Mouse (Mus musculus) hindbrain, embryonic 13.5 days (tissue): ENCODE measurements around the gene H2-DMb1. TPM values are rescaled to one million over a fixed set of nuclear protein-coding genes. Genes with fewer than 3 reads are reported as not detected.
"Not testable (repeated sequence)": the region's sequence is repeated elsewhere in the genome, so short reads cannot be mapped to it uniquely, and the experiment has no call there.

Experiments used
- ATAC-seq: fragments of 200-750 bp; cut with Nextera tagmentation; 2 replicates; pipeline ENCODE4 v1.8.0; 2017; ENCODE audit warnings: moderate TSS enrichment; ENCODE audit not compliant: low FRiP score
- H3K27ac ChIP-seq: fragments of 300-500 bp; sonication (generic); 2 replicates; pipeline ENCODE4 v1.5.1; 2015; ENCODE audit warnings: inconsistent platforms, mild to moderate bottlenecking, moderate library complexity
- H3K27me3 ChIP-seq: fragments of 300-500 bp; sonication (generic); 2 replicates; pipeline ENCODE4 v1.6.1; 2015; ENCODE audit warnings: mild to moderate bottlenecking, inconsistent platforms
- H3K36me3 ChIP-seq: fragments of 300-500 bp; sonication (generic); 2 replicates; pipeline ENCODE4 v1.6.1; 2015; ENCODE audit warnings: mild to moderate bottlenecking, inconsistent platforms
- H3K4me1 ChIP-seq: fragments of 300-500 bp; sonication (generic); replicated peaks from 2 replicates; pipeline ENCODE4 v1.6.1; 2015; ENCODE audit warnings: inconsistent platforms
- H3K4me2 ChIP-seq: fragments of 300-500 bp; sonication (generic); 2 replicates; pipeline ENCODE4 v1.6.1; 2015; ENCODE audit warnings: inconsistent platforms, mild to moderate bottlenecking, moderate library complexity
- H3K4me3 ChIP-seq: fragments of 300-500 bp; sonication (generic); 2 replicates; pipeline ENCODE4 v1.5.1; 2015; ENCODE audit warnings: mild to moderate bottlenecking, inconsistent platforms
- H3K9ac ChIP-seq: fragments of 300-500 bp; sonication (generic); 2 replicates; pipeline ENCODE4 v1.6.1; 2015; ENCODE audit warnings: mild to moderate bottlenecking, inconsistent platforms
- H3K9me3 ChIP-seq: fragments of 300-500 bp; sonication (generic); 2 replicates; pipeline ENCODE4 v1.6.1; 2016; ENCODE audit warnings: inconsistent platforms
- WGBS: fragments of 180-500 bp; shearing (Covaris S2); methylation state at CpG from one replicate; pipeline ENCODE4 v1.1.7; 2015; 5-methylcytosine and 5-hydroxymethylcytosine counted together
- polyA plus RNA-seq: library from polyadenylated mRNA; unstranded; fragments of >200 nt; fragmentation: Nextera tagmentation; extraction: Ambion mirVana; gene quantifications from 2 replicates; pipeline ENCODE4 v1.2.1, GENCODE M21; 2015

H2-DMb1 gene
- polyA plus RNA-seq, 1 experiment from 2014 or later = 0.84 TPM

DNA sequence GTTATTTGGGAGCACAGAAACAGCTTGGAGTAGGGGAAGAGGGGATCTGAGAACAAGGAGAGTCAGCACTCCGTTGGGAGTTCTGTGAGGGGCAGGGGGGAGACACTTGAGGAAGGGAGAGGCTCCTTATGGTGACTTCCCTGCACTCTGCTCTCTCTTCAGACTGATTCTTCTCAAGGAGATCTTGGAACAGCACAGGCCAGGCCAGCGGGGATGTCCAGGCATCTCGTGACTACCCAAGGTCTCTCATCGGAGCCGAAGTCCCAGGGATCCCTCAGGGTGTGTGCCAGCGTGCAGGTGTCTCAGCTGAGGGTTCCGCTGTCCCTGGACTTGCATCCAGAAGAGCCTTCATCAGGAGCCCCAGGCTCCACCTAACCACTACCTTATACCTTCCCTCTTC, 14.2 kb upstream of the H2-DMb1 start:
- H3K36me3 ChIP-seq = no peaks in the 10 kb centered on the region
- H3K27me3 ChIP-seq = peaks cover 60% of the 10 kb centered on the region
- H3K4me3 ChIP-seq = no peak overlapping the region
- peaks cover 24% of the 10 kb centered on the region for H3K4me1 ChIP-seq
- no peaks in the 10 kb centered on the region for H3K9me3 ChIP-seq
- 74% methylated on average over 7 of the region's 7 CpGs for WGBS
- no peak overlapping the region for H3K27ac ChIP-seq
- no peak for ATAC-seq
- no peak overlapping the region for H3K4me2 ChIP-seq
- 0 out of 2 replicates have a peak overlapping the region, but pooled peaks have one; percentile 25 for H3K9ac ChIP-seq

DNA sequence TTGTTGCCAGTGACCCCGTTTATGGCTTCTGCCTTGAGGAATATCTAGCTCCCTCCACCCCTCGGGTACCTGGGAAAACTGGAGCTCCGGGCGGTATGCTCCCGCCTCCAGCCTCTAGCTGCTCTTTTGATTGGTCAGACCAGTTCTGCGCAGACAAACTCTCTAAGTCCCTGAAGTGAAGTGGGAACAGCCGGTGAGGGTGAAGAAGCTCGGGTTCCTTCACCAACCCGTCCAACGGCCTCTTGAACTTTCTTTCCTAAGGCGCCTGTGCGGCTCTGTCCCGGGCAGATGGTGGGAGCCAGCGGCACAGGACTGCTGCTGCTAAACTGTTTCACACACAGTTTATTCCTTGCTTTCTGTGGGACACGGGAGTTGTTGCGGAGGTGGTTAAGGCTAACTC, 13.5 kb upstream of the H2-DMb1 start:
- no peak for ATAC-seq
- H3K4me3 ChIP-seq = peak overlapping the region; percentile 17
- H3K36me3 ChIP-seq = no peaks in the 10 kb centered on the region
- H3K27ac ChIP-seq = no peak overlapping the region
- H3K27me3 ChIP-seq = peaks cover 60% of the 10 kb centered on the region
- H3K9me3 ChIP-seq = no peaks in the 10 kb centered on the region
- H3K9ac ChIP-seq = 0 out of 2 replicates have a peak overlapping the region, but pooled peaks have one; percentile 25
- 2% methylated on average over 16 of the region's 16 CpGs for WGBS
- H3K4me1 ChIP-seq = peaks cover 24% of the 10 kb centered on the region
- peak overlapping the region; percentile 47 for H3K4me2 ChIP-seq

DNA sequence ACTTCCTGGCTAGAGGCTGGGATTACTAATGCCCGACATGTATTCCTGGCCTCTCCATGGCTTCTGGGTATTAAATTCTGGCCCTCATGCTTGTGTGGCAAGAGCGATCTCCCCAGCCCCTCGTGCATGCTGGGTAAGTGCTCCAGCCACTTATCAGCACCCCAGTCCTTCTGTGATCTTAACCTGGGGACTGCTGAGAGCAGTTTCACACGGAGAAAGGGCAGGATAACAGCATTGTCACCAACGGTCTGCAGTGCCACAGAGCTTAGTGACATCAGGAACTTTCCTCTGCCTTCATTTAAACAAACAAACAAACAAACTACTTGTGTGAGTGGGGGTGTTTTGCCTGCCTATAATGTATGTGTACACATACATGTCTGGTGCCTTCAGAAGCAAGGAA, 12.6 kb upstream of the H2-DMb1 start:
- Histone ChIP-seq H3K9ac (no peak overlapping the region), H3K4me3 (no peak overlapping the region), H3K4me1 (peaks cover 24% of the 10 kb centered on the region), H3K36me3 (no peaks in the 10 kb centered on the region), H3K4me2 (no peak overlapping the region), H3K9me3 (no peaks in the 10 kb centered on the region), H3K27ac (no peak overlapping the region), H3K27me3 (peaks cover 60% of the 10 kb centered on the region)
- WGBS = 14% methylated on average over 5 of the region's 5 CpGs
- ATAC-seq = no peak

DNA sequence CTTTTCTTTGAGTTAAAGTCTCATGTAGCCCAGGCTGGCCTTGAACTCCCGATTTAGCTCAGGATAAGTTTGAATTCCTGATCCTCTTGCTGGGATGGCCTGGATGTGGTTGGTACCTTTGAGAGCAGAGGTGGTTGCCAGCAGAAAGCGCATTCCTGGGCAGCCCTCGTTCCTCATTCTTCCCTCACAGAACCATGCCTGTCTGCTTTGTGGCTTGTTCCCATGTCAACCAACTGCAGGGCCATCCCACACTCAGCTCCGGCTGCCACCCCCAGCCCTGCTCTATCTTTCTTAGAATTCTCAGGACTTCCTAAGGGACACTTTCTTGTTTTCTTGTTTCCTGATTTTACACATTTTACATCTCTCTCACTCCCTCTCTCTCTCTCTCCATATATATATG, 11.4 kb upstream of the H2-DMb1 start:
- ATAC-seq = no peak
- no peaks in the 10 kb centered on the region for H3K9me3 ChIP-seq
- H3K36me3 ChIP-seq = no peaks in the 10 kb centered on the region
- peaks cover 21% of the 10 kb centered on the region for H3K4me1 ChIP-seq
- WGBS = 55% methylated on average over 4 of the region's 4 CpGs
- H3K4me2 ChIP-seq = no peak overlapping the region
- H3K27me3 ChIP-seq = peaks cover 56% of the 10 kb centered on the region
- H3K27ac ChIP-seq = no peak overlapping the region
- H3K9ac ChIP-seq = no peak overlapping the region
- no peak overlapping the region for H3K4me3 ChIP-seq

DNA sequence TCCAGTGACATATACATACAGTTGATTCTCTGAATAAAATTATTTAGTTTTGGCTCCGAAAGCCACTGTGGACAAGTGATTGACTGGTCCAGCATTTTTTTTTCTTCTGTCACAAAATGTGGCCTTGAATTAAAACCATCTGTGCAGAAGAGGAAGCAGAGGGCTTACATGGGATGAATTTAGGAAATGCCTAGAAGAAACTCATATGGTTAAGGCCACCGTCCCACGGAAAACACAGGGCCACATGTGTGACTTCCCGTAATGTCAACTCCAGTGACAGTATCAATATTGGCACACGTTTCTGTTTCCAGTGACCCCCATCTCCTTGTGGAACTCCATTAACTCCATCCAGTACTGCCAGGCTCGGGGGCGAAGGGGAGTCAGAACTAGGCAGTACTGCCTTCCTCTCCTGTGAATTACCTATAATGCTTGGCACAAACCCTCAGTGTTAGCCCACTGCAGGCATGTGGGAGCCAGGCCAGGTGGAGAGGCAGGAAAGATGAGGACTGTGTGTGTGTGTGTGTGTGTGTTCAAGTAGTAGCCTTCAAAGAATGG, 10.3 kb upstream of the H2-DMb1 start:
- Histone ChIP-seq H3K9ac (no peak overlapping the region), H3K36me3 (no peaks in the 10 kb centered on the region), H3K9me3 (no peaks in the 10 kb centered on the region), H3K4me2 (no peak overlapping the region), H3K4me3 (no peak overlapping the region), H3K27me3 (peaks cover 45% of the 10 kb centered on the region), H3K27ac (no peak overlapping the region), H3K4me1 (peaks cover 21% of the 10 kb centered on the region)
- no peak for ATAC-seq
- 85% methylated on average over 7 of the region's 7 CpGs for WGBS

DNA sequence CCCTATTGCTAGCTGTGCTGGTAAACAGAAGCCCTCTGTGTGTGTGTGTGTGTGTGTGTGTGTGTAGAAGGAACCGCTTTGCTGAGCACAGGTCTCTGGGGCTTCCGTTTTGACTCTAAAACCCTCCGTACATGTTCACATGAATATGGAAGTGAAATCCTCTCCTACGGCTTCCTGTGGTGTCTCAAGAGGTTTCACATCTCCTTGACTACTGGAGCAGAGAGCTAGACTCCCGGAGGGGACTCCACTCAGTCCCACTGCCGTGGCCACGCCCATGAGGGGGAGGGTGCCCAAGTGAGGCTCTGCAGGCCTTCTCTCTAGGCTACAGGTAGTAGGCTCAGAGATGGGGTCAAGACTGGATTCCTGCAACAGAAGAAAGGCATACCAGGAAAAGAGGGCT, 9.8 kb upstream of the H2-DMb1 start, which contains the start of gene H2-DMb2:
Gene H2-DMb2, plus strand, starts transcription at position 275 of the 400 bp plus-strand sequence.
- H3K4me3 ChIP-seq = no peak within 1 kb of the TSS
- H3K9ac ChIP-seq = no peak within 1 kb of the TSS
- H3K4me1 ChIP-seq = peaks cover 21% of the 10 kb centered on the region
- no peaks in the 10 kb centered on the region for H3K36me3 ChIP-seq
- H3K4me2 ChIP-seq = no peak within 1 kb of the TSS
- peaks cover 40% of the 10 kb centered on the region for H3K27me3 ChIP-seq
- no peaks in the 10 kb centered on the region for H3K9me3 ChIP-seq
- 24% methylated on average over 7 of the region's 7 CpGs for WGBS
- H3K27ac ChIP-seq = no peak within 1 kb of the TSS
- ATAC-seq = no peak

DNA sequence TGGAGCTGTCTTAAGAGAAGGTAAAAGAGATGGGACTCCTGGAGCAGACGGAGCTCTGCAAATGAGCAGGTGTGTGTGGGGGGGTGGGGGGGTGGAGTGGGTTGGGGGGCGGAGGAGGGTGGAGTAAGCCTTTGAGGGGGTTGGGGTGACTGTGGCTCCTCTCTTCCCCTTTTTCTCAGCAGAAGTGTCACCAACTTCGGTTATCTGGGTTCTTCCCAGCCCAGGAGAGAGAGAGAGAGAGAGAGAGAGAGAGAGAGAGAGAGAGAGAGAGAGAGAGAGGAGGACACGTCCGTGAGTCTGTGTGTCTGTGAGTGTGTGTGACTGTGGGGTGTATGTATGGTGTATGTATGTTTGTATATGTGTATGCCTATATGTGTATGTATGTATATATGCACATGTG, 9.4 kb upstream of the H2-DMb1 start:
- 72% methylated on average over 4 of the region's 5 CpGs for WGBS
- H3K27me3 ChIP-seq = peaks cover 36% of the 10 kb centered on the region
- H3K4me1 ChIP-seq = peaks cover 21% of the 10 kb centered on the region
- no peak overlapping the region for H3K4me2 ChIP-seq
- H3K36me3 ChIP-seq = no peaks in the 10 kb centered on the region
- H3K27ac ChIP-seq = no peak overlapping the region
- H3K4me3 ChIP-seq = no peak overlapping the region
- H3K9ac ChIP-seq = no peak overlapping the region
- no peaks in the 10 kb centered on the region for H3K9me3 ChIP-seq
- ATAC-seq = no peak

DNA sequence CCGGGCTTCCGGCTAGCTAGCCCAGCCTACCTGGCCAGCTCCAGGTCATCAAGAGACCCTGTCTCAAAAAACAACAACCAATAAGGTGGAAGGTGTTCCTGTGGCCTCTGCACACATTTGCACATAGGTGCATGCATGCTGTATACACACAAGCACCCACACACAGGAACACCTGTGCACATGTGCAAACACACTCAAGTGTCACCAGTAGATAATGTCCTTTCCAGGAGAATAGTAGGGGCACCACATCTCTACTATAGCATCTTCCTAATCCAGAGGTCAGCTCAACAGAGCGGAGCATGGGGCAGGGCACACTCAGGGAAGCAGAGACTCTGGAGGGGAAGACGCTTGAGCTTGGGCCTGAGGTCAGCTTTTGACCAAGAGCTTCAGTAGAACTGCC, 8.7 kb upstream of the H2-DMb1 start:
- H3K36me3 ChIP-seq, H3K27ac ChIP-seq, H3K4me3 ChIP-seq, H3K9ac ChIP-seq, H3K4me2 ChIP-seq, H3K9me3 ChIP-seq, ATAC-seq: not testable (repeated sequence)
- peaks cover 28% of the 10 kb centered on the region for H3K27me3 ChIP-seq
- H3K4me1 ChIP-seq = peaks cover 16% of the 10 kb centered on the region
- 89% methylated on average over 4 of the region's 4 CpGs for WGBS

DNA sequence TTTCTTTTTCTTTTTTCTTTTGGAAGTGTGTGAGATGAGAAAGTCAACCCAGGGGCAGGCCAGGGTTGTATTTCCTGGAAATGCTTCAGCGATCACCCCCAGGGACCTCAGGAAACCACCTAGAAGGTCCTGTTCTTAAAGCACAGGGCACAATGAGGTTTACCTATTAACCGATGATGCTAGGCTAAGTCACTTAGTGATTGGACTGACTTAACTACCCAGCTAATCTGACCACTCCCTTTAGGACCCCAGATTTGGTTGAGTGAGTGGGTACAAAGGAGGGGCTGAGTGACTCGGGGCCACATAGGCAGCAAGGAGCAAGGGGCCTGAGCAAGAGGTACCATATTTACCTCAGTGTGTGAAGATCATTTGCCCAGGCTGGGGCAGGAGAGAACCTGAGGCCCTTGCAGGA, 7.9 kb upstream of the H2-DMb1 start:
- Histone ChIP-seq H3K9ac (no peak overlapping the region), H3K9me3 (no peaks in the 10 kb centered on the region), H3K4me1 (peaks cover 9% of the 10 kb centered on the region; the same call in 1 of the 2 replicates), H3K27ac (no peak overlapping the region), H3K4me2 (no peak overlapping the region), H3K4me3 (no peak overlapping the region), H3K27me3 (peaks cover 21% of the 10 kb centered on the region), H3K36me3 (no peaks in the 10 kb centered on the region)
- 67% methylated on average over 3 of the region's 3 CpGs for WGBS
- no peak for ATAC-seq

DNA sequence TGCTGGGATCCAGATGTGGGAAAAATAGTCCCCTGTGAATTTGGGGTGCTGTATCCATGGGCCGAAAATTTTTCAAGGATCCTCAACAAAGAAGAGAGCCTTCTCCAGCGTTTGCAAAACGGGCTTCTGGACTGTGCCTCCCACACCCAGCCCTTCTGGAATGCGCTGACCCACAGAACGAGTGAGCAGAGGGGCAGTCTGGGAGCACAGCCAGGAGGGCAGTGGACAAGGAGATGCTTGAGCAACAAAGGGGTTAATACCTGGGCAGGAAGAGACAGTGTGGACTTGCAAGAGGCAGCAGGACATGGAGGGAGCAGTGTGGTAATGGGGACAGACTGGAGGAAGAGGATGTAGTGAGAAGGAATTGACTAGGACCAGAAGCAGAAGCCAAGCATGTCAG, 2.7 kb downstream of the H2-DMb1 start:
- Histone ChIP-seq H3K9me3 (no peaks in the 10 kb centered on the region), H3K4me1 (no peaks in the 10 kb centered on the region), H3K9ac (no peak overlapping the region), H3K36me3 (no peaks in the 10 kb centered on the region), H3K4me2 (no peak overlapping the region), H3K27me3 (0 out of 2 replicates have a peak, but pooled peaks cover 3% of the 10 kb centered on the region), H3K4me3 (no peak overlapping the region), H3K27ac (no peak overlapping the region)
- WGBS = 66% methylated on average over 5 of the region's 5 CpGs
- ATAC-seq = no peak

DNA sequence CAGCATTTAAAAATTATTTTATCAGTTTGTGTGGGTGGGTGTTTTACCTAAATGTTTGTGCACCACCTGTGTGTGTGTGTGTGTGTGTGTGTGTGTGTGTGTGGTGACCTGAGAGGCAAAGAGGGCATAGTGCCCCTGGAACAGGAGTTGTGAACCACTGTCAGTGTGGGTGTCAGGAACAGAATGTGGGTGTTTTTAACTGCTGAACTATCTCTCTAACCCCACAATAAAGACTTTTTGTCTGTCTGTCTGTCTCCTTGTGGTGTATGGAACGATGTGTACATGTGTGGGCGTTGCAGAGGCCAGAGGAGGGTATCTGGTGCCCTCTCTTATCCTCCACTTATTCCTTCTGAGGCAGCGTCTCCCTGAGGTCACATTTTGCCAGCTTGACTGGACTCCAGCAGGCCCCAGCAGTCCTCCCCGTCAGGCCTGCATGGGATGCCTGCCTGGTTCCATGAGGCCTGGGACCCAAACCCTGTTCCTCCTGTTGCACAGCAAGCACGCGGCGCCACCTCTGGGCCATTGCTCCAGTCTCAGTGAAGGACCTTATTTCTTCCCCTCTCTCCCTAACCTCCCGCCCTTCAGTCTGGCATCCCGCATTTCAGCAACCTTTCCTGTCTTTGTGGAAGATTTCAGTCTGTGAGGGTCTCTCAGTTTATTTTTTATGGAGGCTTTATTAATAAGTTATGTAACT, 11.5 kb downstream of the H2-DMb1 start:
- H3K4me1 ChIP-seq = no peaks in the 10 kb centered on the region
- no peak overlapping the region for H3K9ac ChIP-seq
- WGBS = 48% methylated on average over 9 of the region's 9 CpGs
- H3K4me2 ChIP-seq = no peak overlapping the region
- 0 out of 2 replicates have a peak, but pooled peaks cover 4% of the 10 kb centered on the region for H3K27me3 ChIP-seq
- ATAC-seq = no peak
- H3K27ac ChIP-seq = no peak overlapping the region
- H3K9me3 ChIP-seq = peaks cover 4% of the 10 kb centered on the region; the same call in 1 of the 2 replicates
- no peaks in the 10 kb centered on the region for H3K36me3 ChIP-seq
- H3K4me3 ChIP-seq = no peak overlapping the region

DNA sequence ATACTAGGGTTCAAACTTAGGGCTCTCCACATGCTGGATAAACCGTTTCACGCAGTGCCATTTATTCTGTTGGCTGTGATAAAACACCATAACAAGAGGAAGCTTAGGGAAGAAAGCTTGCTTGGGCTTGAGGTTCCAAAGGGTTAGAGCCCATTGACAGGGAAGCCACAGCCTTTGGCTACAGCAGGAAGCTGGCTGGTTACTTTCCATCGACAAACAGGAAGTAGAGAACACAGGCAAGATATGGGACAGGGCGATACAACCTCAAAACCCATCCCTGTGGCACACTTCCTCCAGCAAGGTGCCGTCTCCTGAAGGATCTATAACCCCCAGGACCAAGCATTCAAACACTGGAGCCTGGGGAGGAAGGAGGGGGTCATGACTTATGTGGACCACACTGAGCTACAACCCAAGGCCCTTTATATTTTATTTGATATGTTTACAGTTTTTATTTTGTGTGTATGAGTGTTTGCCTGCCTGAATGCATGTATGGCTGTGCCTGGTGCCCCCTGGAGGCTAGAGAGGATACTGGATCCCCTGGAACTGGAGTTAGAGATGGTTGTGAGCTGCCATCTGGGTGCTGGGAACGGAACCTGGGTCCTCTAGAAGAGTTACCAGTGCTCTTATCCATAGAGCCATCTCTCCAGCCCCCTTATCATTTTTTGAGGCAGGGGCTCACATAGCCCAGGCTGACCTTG, 12.3 kb downstream of the H2-DMb1 start:
- ATAC-seq = no peak
- no peak overlapping the region for H3K27ac ChIP-seq

More for the DNA sequence above, 12.3 kb downstream of the H2-DMb1 start:
- WGBS = 88% methylated on average over 6 of the region's 6 CpGs
- no peak overlapping the region for H3K4me3 ChIP-seq
- no peaks in the 10 kb centered on the region for H3K4me1 ChIP-seq
- 0 out of 2 replicates have a peak, but pooled peaks cover 4% of the 10 kb centered on the region for H3K27me3 ChIP-seq
- H3K9me3 ChIP-seq = peaks cover 4% of the 10 kb centered on the region; the same call in 1 of the 2 replicates
- H3K36me3 ChIP-seq = no peaks in the 10 kb centered on the region
- no peak overlapping the region for H3K4me2 ChIP-seq
- H3K9ac ChIP-seq = no peak overlapping the region
